Mouse (Mus musculus) MEL-GATA-1-ER (cell line): ENCODE measurements at regions not wholly inside any gene's neighbourhood (a gene's known extent, or its start where the extent isn't known, plus 50 kb on each side); places are given as distances from the start of the nearest gene placed in this dataset.
"Not testable (repeated sequence)": the region's sequence is repeated elsewhere in the genome, so short reads cannot be mapped to it uniquely, and the experiment has no call there.

Source experiments
- DNase-seq: peaks from one replicate; pipeline ENCODE4 v3.0.0-alpha.2; 2012; ENCODE audit warnings: low read depth; ENCODE audit errors: extremely low read depth

- peak; percentile 61 for DNase-seq
Observed at GRCm38 (mm10) chr11:31615107-31615811, 56.4 kb downstream of the Bod1 start.

- DNase-seq = no peak
Observed at GRCm38 (mm10) chr11:31614394-31614713, 57.3 kb downstream of the Bod1 start.

GRCm38 (mm10) chr11:31613688-31614393 lies 57.8 kb downstream of the Bod1 start:
- DNase-seq = no peak

GRCm38 (mm10) chr11:31608458-31608857 lies 63.2 kb downstream of the Bod1 start:
- DNase-seq = no peak

GRCm38 (mm10) chr11:31601499-31601898 lies 70.2 kb downstream of the Bod1 start:
- DNase-seq = no peak

- no peak for DNase-seq
Observed at GRCm38 (mm10) chr11:31593604-31594003, 78.1 kb downstream of the Bod1 start.

- no peak for DNase-seq
Observed at GRCm38 (mm10) chr11:31592061-31592460, 79.6 kb downstream of the Bod1 start.

- no peak for DNase-seq
Observed at GRCm38 (mm10) chr11:31591037-31591554, 80.6 kb downstream of the Bod1 start.

- DNase-seq = no peak
Observed at GRCm38 (mm10) chr11:31574941-31575340, 96.7 kb downstream of the Bod1 start.

- DNase-seq = no peak
Observed at GRCm38 (mm10) chr11:31564742-31565510, 106.8 kb downstream of the Bod1 start.

- DNase-seq = no peak
Observed at GRCm38 (mm10) chr11:31563826-31564741, 107.6 kb downstream of the Bod1 start.

GRCm38 (mm10) chr11:31562954-31563353 lies 108.7 kb downstream of the Bod1 start:
- DNase-seq = no peak

- no peak for DNase-seq
Observed at GRCm38 (mm10) chr11:31560775-31561174, 110.9 kb downstream of the Bod1 start.

GRCm38 (mm10) chr11:31555042-31555441 lies 116.6 kb downstream of the Bod1 start:
- DNase-seq = no peak

- no peak for DNase-seq
Observed at GRCm38 (mm10) chr11:31551614-31552271, 119.9 kb downstream of the Bod1 start.

GRCm38 (mm10) chr11:31550747-31551613 lies 120.7 kb downstream of the Bod1 start:
- DNase-seq = no peak

GRCm38 (mm10) chr11:31545514-31545913 lies 126.2 kb downstream of the Bod1 start:
- DNase-seq = not testable (repeated sequence)

GRCm38 (mm10) chr11:31542635-31543219 lies 129.0 kb downstream of the Bod1 start:
- no peak for DNase-seq

GRCm38 (mm10) chr11:31541425-31541824 lies 130.3 kb downstream of the Bod1 start:
- DNase-seq = no peak
